Mouse (Mus musculus) megakaryocyte, embryonic 14.5 days (primary cell): Measurements from ENCODE around the gene Slc5a2.

Experiments
- FLI1 ChIP-seq: IDR thresholded peaks from 2 replicates; pipeline ENCODE4 v1.6.1; 2012; ENCODE audit warnings: low read length, inconsistent platforms, mixed read lengths
- GATA1 ChIP-seq: IDR thresholded peaks from 3 replicates; pipeline ENCODE4 v1.6.1; 2012; ENCODE audit warnings: mixed read lengths, low read length, inconsistent platforms, borderline replicate concordance

DNA sequence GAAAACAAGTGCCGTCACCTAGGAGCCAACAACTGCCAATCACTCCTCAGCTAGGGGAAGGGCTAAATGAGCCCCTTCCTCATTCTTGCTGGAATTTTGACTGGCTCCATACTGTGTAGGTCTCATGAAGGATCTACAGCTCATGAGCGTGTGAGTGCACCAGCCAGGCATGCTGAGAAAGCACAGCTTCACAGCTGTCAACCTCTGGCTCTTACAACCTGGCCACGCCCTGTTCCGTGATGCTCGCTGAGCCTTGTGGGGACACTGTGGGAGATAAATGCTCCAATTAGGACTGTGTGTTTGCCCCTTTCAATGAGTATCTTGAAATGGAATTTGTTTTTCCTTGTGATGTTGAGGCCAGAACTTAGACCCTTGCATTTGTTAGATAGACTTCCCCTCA, 15.5 kb upstream of the Slc5a2 start:
- no peak for TF ChIP-seq GATA1
- no peak for TF ChIP-seq FLI1
